Mouse (Mus musculus): ENCODE results near the gene Nmrk1. TPM values are rescaled to one million over a fixed set of nuclear protein-coding genes. Genes with fewer than 3 reads are reported as not detected.
A peak's percentile ranks its signal among the peaks of the same experiment; 100 is the strongest.

Nmrk1 gene
- polyA plus RNA-seq, 1 experiment from 2014 or later = 6.1 TPM

DNA sequence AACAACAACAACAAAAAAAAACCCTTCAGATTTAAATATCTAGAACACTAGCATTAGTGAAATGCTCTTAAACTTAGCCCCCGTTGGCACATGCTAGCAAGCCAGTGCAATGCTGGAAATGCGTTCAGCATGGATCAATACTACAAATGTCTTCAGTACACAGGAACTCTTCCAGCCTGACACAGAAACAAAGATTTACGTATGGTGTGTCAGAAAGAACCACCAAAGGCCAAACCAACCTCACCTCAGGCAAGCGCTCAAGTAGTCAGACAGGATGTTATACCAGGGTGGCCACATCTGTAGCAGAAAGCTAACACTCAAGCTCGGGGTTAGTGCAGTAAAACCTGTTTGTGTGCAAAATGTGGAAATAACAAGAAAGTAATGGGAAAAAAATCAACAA is 12.7 kb upstream of the Nmrk1 start:
- Histone ChIP-seq H3K9me3 (no peaks in the 10 kb centered on the region), H3K4me1 (no peaks in the 10 kb centered on the region), H3K27ac (replicated peaks) (no peak overlapping the region), H3K27me3 (no peaks in the 10 kb centered on the region), H3K4me2 (replicated peaks) (no peak overlapping the region), H3K9ac (replicated peaks) (no peak overlapping the region), H3K36me3 (no peaks in the 10 kb centered on the region), H3K4me3 (no peak overlapping the region)
- no peak for ATAC-seq (ENCODE audit: low FRiP score, low read depth)
- WGBS = 80% methylated on average over 5 of the region's 5 CpGs

DNA sequence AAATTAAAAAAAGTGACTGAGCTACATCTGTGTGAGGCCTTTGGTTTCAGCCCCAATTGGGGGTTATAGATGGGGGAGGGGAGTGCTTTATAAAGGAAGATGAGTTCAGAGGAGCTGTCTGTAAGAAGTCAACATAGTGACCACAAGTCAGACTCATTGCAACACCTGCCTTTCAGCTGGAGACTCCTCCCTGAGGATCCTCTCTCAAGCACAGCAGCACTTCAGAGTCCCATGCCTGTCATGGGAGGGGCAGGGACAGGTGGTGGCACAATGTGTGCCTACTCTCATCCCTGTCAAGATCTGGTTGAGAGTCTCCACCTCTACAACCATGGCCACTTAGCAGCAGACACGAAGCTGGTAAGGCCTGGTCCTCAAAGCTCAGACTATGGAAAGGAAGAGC is 12.1 kb upstream of the Nmrk1 start:
- no peak for ATAC-seq (ENCODE audit: low FRiP score, low read depth)
- H3K9me3 ChIP-seq = no peaks in the 10 kb centered on the region
- no peaks in the 10 kb centered on the region for H3K4me1 ChIP-seq
- H3K27ac ChIP-seq (replicated peaks) = no peak overlapping the region
- H3K4me2 ChIP-seq (replicated peaks) = no peak overlapping the region
- H3K9ac ChIP-seq (replicated peaks) = no peak overlapping the region
- no peaks in the 10 kb centered on the region for H3K27me3 ChIP-seq
- 84% methylated on average over 1 of the region's 1 CpGs for WGBS
- no peak overlapping the region for H3K4me3 ChIP-seq
- no peaks in the 10 kb centered on the region for H3K36me3 ChIP-seq

DNA sequence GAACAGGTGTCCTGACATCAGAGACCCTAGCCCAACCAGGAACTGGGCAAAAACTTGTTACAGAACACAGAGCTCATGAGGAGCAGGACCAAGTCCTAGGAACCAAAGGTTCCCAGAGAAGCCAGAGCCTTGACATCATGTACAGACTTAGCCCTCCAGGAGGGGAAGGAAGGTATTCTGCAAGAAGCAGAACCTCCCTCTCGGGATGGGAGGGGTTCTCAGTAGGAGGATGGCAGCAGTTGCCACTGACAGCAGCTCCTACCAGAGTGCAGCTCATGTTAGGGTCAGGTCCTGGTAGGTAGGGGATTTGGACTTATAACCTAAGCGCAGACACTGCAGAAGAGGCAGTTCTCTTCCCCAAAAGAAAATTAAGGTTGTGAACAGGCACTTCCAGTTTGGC is 7.9 kb upstream of the Nmrk1 start:
- no peaks in the 10 kb centered on the region for H3K27me3 ChIP-seq
- H3K4me1 ChIP-seq = no peaks in the 10 kb centered on the region
- H3K27ac ChIP-seq (replicated peaks) = no peak overlapping the region
- no peaks in the 10 kb centered on the region for H3K9me3 ChIP-seq
- H3K9ac ChIP-seq (replicated peaks) = no peak overlapping the region
- H3K4me2 ChIP-seq (replicated peaks) = no peak overlapping the region
- H3K36me3 ChIP-seq = no peaks in the 10 kb centered on the region
- no peak for ATAC-seq (ENCODE audit: low FRiP score, low read depth)
- no peak overlapping the region for H3K4me3 ChIP-seq
- WGBS = 77% methylated on average over 2 of the region's 2 CpGs

DNA sequence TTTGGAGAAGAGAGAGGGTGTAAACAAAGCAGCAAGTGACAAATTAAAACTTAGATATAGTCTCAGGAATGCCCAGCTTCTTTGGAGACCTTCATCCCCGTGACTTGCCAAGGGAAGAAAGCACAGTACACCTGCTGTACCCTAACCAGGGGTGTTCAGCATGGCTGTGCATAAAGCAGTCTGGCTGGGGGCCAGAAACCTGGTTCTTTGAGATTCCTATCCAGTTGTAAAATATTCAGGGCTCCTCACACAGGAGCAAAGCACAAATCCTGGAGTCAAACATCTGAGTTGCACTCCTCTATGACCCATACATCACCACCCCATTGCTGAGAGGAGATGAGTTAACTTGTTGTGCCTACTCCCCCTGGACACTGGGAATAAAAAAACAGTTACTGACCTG is 2.2 kb upstream of the Nmrk1 start:
- no peak overlapping the region for H3K9ac ChIP-seq (replicated peaks)
- ATAC-seq (ENCODE audit: low FRiP score, low read depth) = no peak
- H3K27me3 ChIP-seq = peaks cover 12% of the 10 kb centered on the region
- H3K4me2 ChIP-seq (replicated peaks) = no peak overlapping the region
- H3K4me1 ChIP-seq = peaks cover 3% of the 10 kb centered on the region; the same call in 1 of the 2 replicates
- H3K4me3 ChIP-seq = no peak overlapping the region
- no peak overlapping the region for H3K27ac ChIP-seq (replicated peaks)
- H3K9me3 ChIP-seq = no peaks in the 10 kb centered on the region
- 66% methylated on average over 1 of the region's 1 CpGs for WGBS
- no peaks in the 10 kb centered on the region for H3K36me3 ChIP-seq

DNA sequence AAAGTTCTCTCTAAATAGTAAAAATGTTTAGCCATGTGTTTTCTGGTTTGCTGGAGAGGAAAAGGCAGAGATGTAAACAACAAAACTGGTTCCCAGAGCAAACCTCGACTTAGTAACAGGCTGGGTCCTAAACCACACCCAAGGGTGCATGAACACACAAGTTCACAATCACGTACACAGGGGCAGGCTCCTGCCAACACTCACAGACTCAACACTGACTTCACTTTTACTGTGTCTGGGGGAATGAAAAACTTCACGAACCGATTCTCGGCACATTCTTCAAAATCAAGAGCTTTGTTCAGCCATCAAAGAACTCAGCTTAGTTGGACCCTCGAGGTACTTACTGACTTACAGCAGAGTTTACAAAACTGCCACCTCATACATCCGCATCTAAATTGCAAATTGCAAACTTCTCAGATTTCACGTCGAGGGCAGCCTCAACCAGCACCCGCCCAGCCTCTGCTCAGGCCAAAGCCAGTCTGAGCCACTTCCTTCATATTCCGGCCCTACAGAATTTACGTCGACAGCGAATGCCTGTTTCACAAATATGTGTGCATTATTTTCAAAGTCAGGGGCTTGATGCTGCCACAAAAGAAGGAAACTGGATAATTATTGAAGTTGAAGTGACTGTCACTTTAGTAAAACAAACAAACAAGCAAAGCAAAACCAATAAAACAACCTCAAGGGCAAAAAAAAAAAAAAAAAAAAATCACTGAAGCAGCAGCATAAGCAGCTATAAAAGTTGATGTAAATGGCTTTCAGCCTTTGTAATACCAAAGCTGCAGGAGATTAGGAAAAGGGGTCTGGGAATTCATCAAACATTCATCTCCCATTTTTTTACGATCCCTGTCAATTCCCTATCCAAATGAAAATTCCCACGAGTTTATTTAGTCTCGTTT is 1.3 kb upstream of the Nmrk1 start:
- no peak overlapping the region for H3K27ac ChIP-seq (replicated peaks)
- peak overlapping the region; percentile 68; the same call in 1 of the 2 replicates for H3K9ac ChIP-seq (replicated peaks)
- peaks cover 12% of the 10 kb centered on the region for H3K27me3 ChIP-seq
- H3K36me3 ChIP-seq = no peaks in the 10 kb centered on the region
- peak overlapping the region; percentile 68 for H3K4me3 ChIP-seq
- H3K9me3 ChIP-seq = no peaks in the 10 kb centered on the region
- WGBS = 10% methylated on average over 17 of the region's 17 CpGs
- H3K4me2 ChIP-seq (replicated peaks) = peak overlapping the region; percentile 94
- no peak for ATAC-seq (ENCODE audit: low FRiP score, low read depth)
- peaks cover 3% of the 10 kb centered on the region; the same call in 1 of the 2 replicates for H3K4me1 ChIP-seq

DNA sequence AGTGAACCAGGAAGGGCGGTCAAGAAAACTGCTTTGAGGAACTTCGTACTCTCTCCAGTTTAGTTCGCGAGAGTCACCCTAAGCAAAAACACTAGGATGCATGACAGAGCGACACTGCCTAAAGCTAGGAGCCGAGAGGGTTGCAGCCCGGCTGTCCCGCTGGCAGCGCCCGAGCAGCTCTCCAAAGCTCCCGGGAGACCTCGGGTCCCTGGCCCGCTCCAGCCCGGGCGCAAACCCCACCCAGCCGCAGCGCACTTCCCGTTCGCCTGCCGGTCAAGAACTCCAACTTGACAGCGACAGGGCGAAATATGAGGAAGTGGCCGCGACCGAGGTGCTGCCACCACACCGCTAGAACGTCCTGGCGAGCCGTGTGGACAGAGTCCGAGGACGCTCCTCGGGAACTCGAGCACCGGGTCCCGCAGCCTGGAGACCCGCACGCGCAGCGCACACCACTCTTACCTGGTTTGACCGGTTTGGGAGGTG is 548 bp upstream of the Nmrk1 start:
- Histone ChIP-seq H3K9me3 (no peaks in the 10 kb centered on the region), H3K36me3 (no peaks in the 10 kb centered on the region), H3K27ac (replicated peaks) (peak overlapping the region; percentile 69), H3K4me1 (peaks cover 3% of the 10 kb centered on the region; the same call in 1 of the 2 replicates), H3K27me3 (peaks cover 12% of the 10 kb centered on the region), H3K4me2 (replicated peaks) (peak overlapping the region; percentile 94), H3K9ac (replicated peaks) (peak overlapping the region; percentile 68), H3K4me3 (peak overlapping the region; percentile 68)
- under 1% methylated on average over 40 of the region's 40 CpGs for WGBS
- ATAC-seq (ENCODE audit: low FRiP score, low read depth) = peak; percentile 58

DNA sequence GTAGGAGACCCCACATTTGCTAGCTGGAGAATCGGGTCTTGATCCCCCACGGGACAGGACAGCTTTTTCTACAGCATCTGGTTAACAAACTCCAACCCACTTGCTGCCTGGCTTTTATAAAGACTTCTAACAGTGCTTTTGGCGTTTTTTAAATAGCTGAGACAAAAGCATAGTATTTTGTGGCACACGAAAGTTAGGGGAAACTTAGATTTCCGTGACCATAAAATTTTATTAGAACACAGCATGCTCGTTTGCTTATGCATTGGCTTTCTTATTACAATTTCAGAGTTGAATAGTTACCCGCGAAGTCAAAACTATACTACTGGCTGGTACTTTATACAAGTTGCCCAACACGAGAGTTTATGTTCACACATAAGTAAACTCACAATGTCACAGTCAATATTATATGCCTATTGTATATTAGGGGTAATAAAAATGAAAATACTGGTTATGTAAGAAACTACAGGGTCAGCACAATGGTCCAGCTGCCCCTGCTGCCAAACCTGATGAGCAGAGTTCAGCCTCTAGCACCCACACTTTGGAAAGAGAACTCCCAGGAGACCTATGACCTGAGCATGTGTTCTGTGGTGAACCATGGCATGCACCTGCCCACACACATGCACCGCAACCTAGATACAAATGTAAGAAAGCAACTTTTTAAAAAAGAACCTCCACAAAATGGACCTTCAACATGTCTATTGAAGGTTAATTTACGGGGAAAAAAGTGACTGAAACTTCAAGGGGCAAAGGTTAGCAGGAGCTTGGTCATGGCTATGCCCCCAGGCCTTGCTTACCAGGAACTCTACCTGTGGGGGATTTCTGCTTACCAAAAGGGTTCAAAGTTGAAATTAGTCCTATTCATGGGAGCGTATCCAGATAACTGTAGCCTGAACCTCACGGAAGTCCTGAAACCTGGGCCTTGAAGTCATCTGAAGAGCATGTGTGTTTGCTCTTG is 758 bp downstream of the Nmrk1 start:
- Histone ChIP-seq H3K4me2 (replicated peaks) (peak overlapping the region; percentile 94), H3K27me3 (peaks cover 12% of the 10 kb centered on the region), H3K4me3 (peak overlapping the region; percentile 68), H3K36me3 (no peaks in the 10 kb centered on the region), H3K27ac (replicated peaks) (no peak overlapping the region), H3K9me3 (no peaks in the 10 kb centered on the region), H3K4me1 (peaks cover 3% of the 10 kb centered on the region; the same call in 1 of the 2 replicates), H3K9ac (replicated peaks) (no peak overlapping the region; the same call in 1 of the 2 replicates)
- 69% methylated on average over 13 of the region's 13 CpGs for WGBS
- no peak for ATAC-seq (ENCODE audit: low FRiP score, low read depth)

DNA sequence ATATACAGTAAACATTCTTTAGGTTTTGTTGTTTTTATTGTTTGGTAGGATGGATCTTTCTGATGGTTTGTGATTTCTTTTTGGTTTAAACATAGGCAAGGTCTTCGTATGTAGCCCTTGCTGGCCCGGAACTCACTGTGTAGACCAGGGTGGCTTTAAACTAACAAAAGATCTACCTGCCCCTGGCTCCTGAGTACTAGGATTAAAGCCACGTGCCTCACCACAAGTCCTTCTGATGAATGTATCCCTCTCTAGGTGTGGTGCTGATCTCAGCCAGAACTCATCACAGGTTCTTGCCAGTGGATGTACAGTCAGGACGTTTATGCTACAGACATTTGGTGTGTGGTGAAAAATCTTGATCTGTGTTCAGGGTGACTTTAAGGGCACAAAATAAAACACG is 6.2 kb downstream of the Nmrk1 start:
- Histone ChIP-seq H3K4me2 (replicated peaks) (no peak overlapping the region), H3K36me3 (no peaks in the 10 kb centered on the region), H3K4me1 (no peaks in the 10 kb centered on the region), H3K9me3 (no peaks in the 10 kb centered on the region), H3K4me3 (no peak overlapping the region), H3K27me3 (peaks cover 4% of the 10 kb centered on the region; the same call in 1 of the 2 replicates), H3K9ac (replicated peaks) (no peak overlapping the region), H3K27ac (replicated peaks) (no peak overlapping the region)
- no peak for ATAC-seq (ENCODE audit: low FRiP score, low read depth)
- 91% methylated on average over 5 of the region's 5 CpGs for whole genome bisulfite sequencing

DNA sequence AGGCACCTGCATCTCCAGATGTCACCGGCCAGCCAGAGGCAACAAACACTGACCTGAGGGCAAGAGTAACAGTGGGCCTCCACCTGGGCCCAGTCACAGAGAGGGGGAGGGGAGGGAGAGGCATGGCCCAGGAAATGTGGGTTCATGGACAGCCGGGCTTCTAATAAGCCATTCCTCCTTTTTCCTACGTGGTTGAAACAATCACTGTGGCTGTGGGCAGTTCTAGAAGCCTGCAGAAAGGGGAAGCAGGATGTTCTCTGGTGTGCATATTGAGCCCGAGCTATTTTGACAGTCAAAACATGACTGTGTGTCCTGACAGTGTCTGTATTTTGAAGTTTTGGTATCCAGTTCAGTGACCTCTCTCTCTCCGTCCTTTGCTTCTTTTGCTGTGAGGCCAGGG is 7.2 kb downstream of the Nmrk1 start:
- no peak for ATAC-seq (ENCODE audit: low FRiP score, low read depth)
- Histone ChIP-seq H3K4me2 (replicated peaks) (no peak overlapping the region), H3K27me3 (no peaks in the 10 kb centered on the region), H3K27ac (replicated peaks) (no peak overlapping the region), H3K9ac (replicated peaks) (no peak overlapping the region), H3K9me3 (no peaks in the 10 kb centered on the region), H3K36me3 (no peaks in the 10 kb centered on the region), H3K4me3 (no peak overlapping the region), H3K4me1 (no peaks in the 10 kb centered on the region)
- 72% methylated on average over 5 of the region's 5 CpGs for WGBS

DNA sequence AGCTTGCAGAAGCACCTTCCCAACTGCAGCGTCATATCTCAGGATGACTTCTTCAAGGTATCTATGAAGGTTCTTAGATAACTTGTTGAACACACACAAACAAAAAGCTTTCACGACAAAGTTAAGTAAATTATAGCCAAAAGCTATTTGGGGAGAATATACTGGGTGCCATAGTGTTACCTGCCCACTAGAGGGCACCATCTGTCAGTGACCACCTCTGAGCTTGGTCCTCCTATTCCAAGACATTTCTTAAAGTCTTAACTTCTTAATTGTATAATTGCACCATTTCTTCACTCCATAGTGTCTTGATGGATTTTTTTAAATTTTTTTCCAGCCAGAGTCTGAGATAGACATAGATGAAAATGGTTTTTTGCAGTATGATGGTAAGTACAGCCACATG is 7.8 kb downstream of the Nmrk1 start:
- Histone ChIP-seq H3K9ac (replicated peaks) (no peak overlapping the region), H3K4me3 (no peak overlapping the region), H3K4me1 (no peaks in the 10 kb centered on the region), H3K27ac (replicated peaks) (no peak overlapping the region), H3K4me2 (replicated peaks) (no peak overlapping the region), H3K27me3 (no peaks in the 10 kb centered on the region), H3K36me3 (no peaks in the 10 kb centered on the region), H3K9me3 (no peaks in the 10 kb centered on the region)
- no peak for ATAC-seq (ENCODE audit: low FRiP score, low read depth)
- WGBS = 36% methylated on average over 2 of the region's 2 CpGs

DNA sequence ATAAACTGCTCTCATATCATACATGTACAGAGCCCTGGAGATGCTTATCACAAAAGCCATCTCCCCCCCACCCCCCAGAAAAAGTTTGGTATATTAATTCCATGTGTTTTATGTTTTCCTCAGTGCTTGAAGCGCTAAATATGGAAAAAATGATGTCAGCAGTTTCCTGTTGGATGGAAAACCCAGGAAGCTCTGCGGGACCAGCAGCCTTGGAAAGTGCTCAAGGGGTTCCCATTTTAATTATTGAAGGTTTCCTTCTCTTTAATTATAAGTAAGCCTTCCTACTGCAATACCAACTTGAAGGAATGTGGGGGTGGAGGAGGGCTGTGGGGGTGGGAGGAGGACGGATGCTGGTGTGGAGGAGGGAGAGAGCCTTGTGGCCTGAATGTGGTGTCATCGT is 9.3 kb downstream of the Nmrk1 start:
- Histone ChIP-seq H3K36me3 (no peaks in the 10 kb centered on the region), H3K27ac (replicated peaks) (no peak overlapping the region), H3K9me3 (no peaks in the 10 kb centered on the region), H3K9ac (replicated peaks) (no peak overlapping the region), H3K4me3 (no peak overlapping the region), H3K27me3 (no peaks in the 10 kb centered on the region), H3K4me2 (replicated peaks) (no peak overlapping the region), H3K4me1 (no peaks in the 10 kb centered on the region)
- 83% methylated on average over 4 of the region's 4 CpGs for WGBS
- no peak for ATAC-seq (ENCODE audit: low FRiP score, low read depth)

DNA sequence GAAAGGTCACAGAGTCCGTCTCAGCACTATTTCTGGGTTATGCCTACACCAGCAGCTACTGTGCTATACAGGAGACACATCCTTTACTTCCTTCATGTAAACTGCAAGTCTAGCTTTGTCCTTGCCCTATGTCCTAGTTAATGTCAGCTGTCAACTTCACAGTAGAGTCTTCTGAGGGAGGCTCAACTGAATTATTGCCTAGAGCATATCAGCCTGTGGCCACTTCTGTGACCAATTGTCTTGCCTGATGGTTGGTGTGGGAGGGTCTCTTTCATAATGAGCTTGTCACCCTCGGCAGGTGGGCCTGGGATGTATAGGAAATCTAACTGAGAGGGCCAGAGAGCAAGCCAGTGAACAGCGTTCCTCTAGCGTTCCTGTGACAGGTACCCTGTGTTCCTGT is 11.7 kb downstream of the Nmrk1 start:
- Histone ChIP-seq H3K4me1 (no peaks in the 10 kb centered on the region), H3K27me3 (no peaks in the 10 kb centered on the region), H3K36me3 (no peaks in the 10 kb centered on the region), H3K9me3 (no peaks in the 10 kb centered on the region), H3K4me3 (no peak overlapping the region), H3K4me2 (replicated peaks) (no peak overlapping the region), H3K27ac (replicated peaks) (no peak overlapping the region), H3K9ac (replicated peaks) (no peak overlapping the region)
- no peak for ATAC-seq (ENCODE audit: low FRiP score, low read depth)
- WGBS = 46% methylated on average over 4 of the region's 4 CpGs
